Comparison of ENCODE assay signal across 20 mouse cellular contexts in genomic region chr9:96554095-96554494, GRCm38 (mm10). TPM values are rescaled to one million over a fixed set of nuclear protein-coding genes. Genes with fewer than 3 reads are reported as not detected.
A peak's percentile ranks its signal among the peaks of the same experiment; 100 is the strongest.
DNase-seq lines count a peak whose midpoint lies in the region; ATAC-seq and TF ChIP-seq lines count a peak whose summit lies in the region.
"Had no signal": no experiment of that assay in that cellular context is flagged by ENCODE, and none has a peak within 500 bp of the region (broad histone marks: within the 10 kb centered on the region; RNA-seq: fewer than 3 reads in every experiment).

No protein-coding gene starts in this region.

- no peaks in the 10 kb centered on the region for H3K4me1 ChIP-seq in kidney, adult 2 months (ENCODE audit: control insufficient read depth, insufficient read depth, low read length)
- H3K4me1 ChIP-seq in midbrain, postnatal 0 days (ENCODE audit: insufficient read depth, low read length) = no peaks in the 10 kb centered on the region
- no peaks in the 10 kb centered on the region for H3K4me1 ChIP-seq in midbrain, embryonic 16.5 days (ENCODE audit: control insufficient read depth, insufficient read depth, low read length)
- H3K4me1 ChIP-seq: embryonic facial prominence, embryonic 12.5 days; heart, embryonic 15.5 days; hindbrain, embryonic 13.5 days; limb, embryonic 12.5 days; neural tube, embryonic 13.5 days had no signal

- TF ChIP-seq POLR2A in kidney, adult 2 months (IDR thresholded peaks at IDR 0.05; ENCODE audit: low read depth, low read length) = no peak

- no peaks in the 10 kb centered on the region; the same call in none of the 2 replicates for H3K36me3 ChIP-seq in kidney, adult 2 months (ENCODE audit: control insufficient read depth, insufficient read depth, low read length)
- peaks cover 12% of the 10 kb centered on the region; the same call in 1 of the 2 replicates for H3K36me3 ChIP-seq in midbrain, postnatal 0 days (ENCODE audit: insufficient read depth, low read length)
- peaks cover 15% of the 10 kb centered on the region for H3K36me3 ChIP-seq in midbrain, embryonic 16.5 days (ENCODE audit: control insufficient read depth, insufficient read depth, low read length)

- 68% methylated on average over 1 of the region's 1 CpGs for WGBS in kidney, adult 2 months
- 82% methylated on average over 1 of the region's 1 CpGs for WGBS in midbrain, postnatal 0 days
- 94% methylated on average over 1 of the region's 1 CpGs for WGBS in midbrain, embryonic 16.5 days

- TF ChIP-seq CTCF in kidney, adult 2 months (conservative IDR thresholded peaks at IDR 0.05; ENCODE audit: insufficient read depth, insufficient read length, low read depth, low read length) = peak; percentile 38; the same call in 1 of the 2 replicates
- TF ChIP-seq CTCF in midbrain, postnatal 0 days (IDR thresholded peaks at IDR 0.05) = peak; percentile 57

- peak; percentile 40 to 46 for DNase-seq in cerebellum, postnatal 14 days
- DNase-seq in cerebellum, adult 9-10 months = no peak
- no peak for DNase-seq in kidney, adult 2 months
- DNase-seq in kidney, adult 11 months = no peak
- no peak for DNase-seq in midbrain, postnatal 0 days (ENCODE audit: low spot score)
- DNase-seq in thymus, postnatal 36 days = no peak
- no peak for DNase-seq in embryo, embryonic 10 days (ENCODE audit: low spot score)
- DNase-seq: adrenal gland, postnatal 10 days; B cell, adult 2 months; cerebellum, postnatal 36 days; kidney, adult 8-10 months; lung, adult 18-20 months; thymus, adult 18-20 months had no signal

- ATAC-seq in midbrain, postnatal 0 days (ENCODE audit: low FRiP score) = no peak
- no peak for ATAC-seq in midbrain, embryonic 16.5 days

- H3K27me3 ChIP-seq in kidney, adult 2 months (replicated peaks; ENCODE audit: control insufficient read depth, insufficient read depth, low read length) = no peaks in the 10 kb centered on the region
- no peaks in the 10 kb centered on the region for H3K27me3 ChIP-seq in midbrain, postnatal 0 days (ENCODE audit: insufficient read depth, low read length)
- no peaks in the 10 kb centered on the region for H3K27me3 ChIP-seq in midbrain, embryonic 16.5 days (ENCODE audit: control insufficient read depth, insufficient read depth, low read depth, low read length)
- H3K27me3 ChIP-seq: embryonic facial prominence, embryonic 12.5 days; heart, embryonic 15.5 days; hindbrain, embryonic 13.5 days; limb, embryonic 12.5 days; megakaryocyte, embryonic 14.5 days; neural tube, embryonic 13.5 days had no signal

- no peaks in the 10 kb centered on the region for H3K9me3 ChIP-seq in midbrain, postnatal 0 days (ENCODE audit: low read length)
- H3K9me3 ChIP-seq in midbrain, embryonic 16.5 days (replicated peaks; ENCODE audit: control insufficient read depth, low read length, poor library complexity, severe bottlenecking) = no peaks in the 10 kb centered on the region
- H3K9me3 ChIP-seq: embryonic facial prominence, embryonic 12.5 days; heart, embryonic 15.5 days; hindbrain, embryonic 13.5 days; limb, embryonic 12.5 days; megakaryocyte, embryonic 14.5 days; neural tube, embryonic 13.5 days had no signal

- no peak overlapping the region for H3K27ac ChIP-seq in kidney, adult 2 months (ENCODE audit: insufficient read depth, low read depth, low read length)
- H3K27ac ChIP-seq in midbrain, postnatal 0 days (ENCODE audit: low read depth, low read length) = no peak overlapping the region
- H3K27ac ChIP-seq in midbrain, embryonic 16.5 days (ENCODE audit: low read length) = no peak overlapping the region
- H3K27ac ChIP-seq: embryonic facial prominence, embryonic 12.5 days; heart, embryonic 15.5 days; hindbrain, embryonic 13.5 days; limb, embryonic 12.5 days; neural tube, embryonic 13.5 days had no signal

- no peak overlapping the region for H3K4me2 ChIP-seq in midbrain, postnatal 0 days (ENCODE audit: low read depth, low read length, poor library complexity, severe bottlenecking)
- no peak overlapping the region for H3K4me2 ChIP-seq in midbrain, embryonic 16.5 days (ENCODE audit: low read length)
- H3K4me2 ChIP-seq: embryonic facial prominence, embryonic 12.5 days; heart, embryonic 15.5 days; hindbrain, embryonic 13.5 days; limb, embryonic 12.5 days; neural tube, embryonic 13.5 days had no signal

- no peak overlapping the region for H3K9ac ChIP-seq in midbrain, postnatal 0 days (replicated peaks; ENCODE audit: low read length, poor library complexity, severe bottlenecking)
- H3K9ac ChIP-seq in midbrain, embryonic 16.5 days (ENCODE audit: low read depth, low read length) = no peak overlapping the region
- H3K9ac ChIP-seq: embryonic facial prominence, embryonic 12.5 days; heart, embryonic 15.5 days; hindbrain, embryonic 13.5 days; limb, embryonic 12.5 days; neural tube, embryonic 13.5 days had no signal

- no peak overlapping the region for H3K4me3 ChIP-seq in kidney, adult 2 months (ENCODE audit: insufficient read depth, low read depth, low read length)
- H3K4me3 ChIP-seq in midbrain, postnatal 0 days (ENCODE audit: low read depth, low read length) = no peak overlapping the region
- no peak overlapping the region for H3K4me3 ChIP-seq in midbrain, embryonic 16.5 days (ENCODE audit: low read depth, low read length)
- H3K4me3 ChIP-seq: embryonic facial prominence, embryonic 12.5 days; heart, embryonic 15.5 days; hindbrain, embryonic 13.5 days; limb, embryonic 12.5 days; megakaryocyte, embryonic 14.5 days; neural tube, embryonic 13.5 days had no signal

RNA-seq across cellular contexts. Expression of gene Gm28729, which starts 29.0 kb away (rescaled TPM):
- not detected in 2 replicates for polyA plus RNA-seq in kidney, adult 2 months (2012; rRNA removed)
- total RNA-seq in midbrain, postnatal 0 days (2014; rRNA removed) = 0.57 and 0.60 TPM in 2 replicates
- polyA plus RNA-seq in midbrain, postnatal 0 days (2015; fragmentation: Nextera tagmentation; extraction: Ambion mirVana) = 0.20 and 0.47 TPM in 2 replicates
- 0.17 and 0.48 TPM in 2 replicates for polyA plus RNA-seq in midbrain, embryonic 16.5 days (2015; fragmentation: Nextera tagmentation; extraction: Ambion mirVana)
- polyA plus RNA-seq: embryonic facial prominence, embryonic 12.5 days; heart, embryonic 15.5 days; limb, embryonic 12.5 days; neural tube, embryonic 13.5 days had no signal

Comparison
In these comparisons a context has a peak if more than half of its experiments do, and no peak if none do; other contexts are left out.
1. DNase-seq: peak in cerebellum, postnatal 14 days (2 of 2); none in cerebellum, adult 9-10 months (single experiment), kidney, adult 2 months (single experiment), kidney, adult 11 months (single experiment), midbrain, postnatal 0 days (single experiment), thymus, postnatal 36 days (0 of 2) and embryo, embryonic 10 days (single experiment).